ENCODE assay signal across 9 mouse cellular contexts in genomic region chr15:9435534-9436180, GRCm38 (mm10). TPM values are rescaled to one million over a fixed set of nuclear protein-coding genes. Genes with fewer than 3 reads are reported as not detected.
DNase-seq lines count a peak whose midpoint lies in the region; ATAC-seq and TF ChIP-seq lines count a peak whose summit lies in the region.
"Had no signal": no experiment of that assay in that cellular context is flagged by ENCODE, and none has a peak within 500 bp of the region (broad histone marks: within the 10 kb centered on the region; RNA-seq: fewer than 3 reads in every experiment).

Capsl (plus strand) TSS chr15:9436028.

- H3K4me2 ChIP-seq in heart, embryonic 16.5 days (ENCODE audit: low read depth, low read length): peak within 1 kb of the TSS; percentile 21
- H3K4me2 ChIP-seq in embryonic facial prominence, embryonic 11.5 days (ENCODE audit: low read depth, low read length): no peak within 1 kb of the TSS
- peak within 1 kb of the TSS; percentile 32 for H3K4me2 ChIP-seq in hindbrain, postnatal 0 days (ENCODE audit: low read depth, low read length)
- peak within 1 kb of the TSS; percentile 33 for H3K4me2 ChIP-seq in lung, embryonic 15.5 days
- H3K4me2 ChIP-seq: neural tube, embryonic 12.5 days had no signal

- no peak for DNase-seq in heart, adult 9 months (ENCODE audit: low spot score in 2 of 2)
- peak; percentile 66 for DNase-seq in embryonic facial prominence, embryonic 11.5 days (ENCODE audit: low spot score)
- peak; percentile 75 for DNase-seq in hindbrain, postnatal 0 days (ENCODE audit: low spot score)
- DNase-seq in layer of hippocampus, postnatal 25 days (ENCODE audit: extremely low spot score in 1 of 2, low spot score in 1 of 2): peak; percentile 50 to 87
- peak; percentile 53 for DNase-seq in ovary, postnatal 14 days (ENCODE audit: low spot score)
- peak; percentile 69 for DNase-seq in urinary bladder, postnatal 25 days (ENCODE audit: low spot score)

- H3K27me3 ChIP-seq in heart, embryonic 16.5 days (ENCODE audit: control insufficient read depth, insufficient read depth, low read length): no peaks in the 10 kb centered on the region
- no peaks in the 10 kb centered on the region for H3K27me3 ChIP-seq in embryonic facial prominence, embryonic 11.5 days (ENCODE audit: control insufficient read depth, insufficient read depth, low read length)
- no peaks in the 10 kb centered on the region for H3K27me3 ChIP-seq in hindbrain, postnatal 0 days (ENCODE audit: insufficient read depth, low read length)
- no peaks in the 10 kb centered on the region for H3K27me3 ChIP-seq in lung, embryonic 15.5 days
- H3K27me3 ChIP-seq: neural tube, embryonic 12.5 days had no signal

- no peaks in the 10 kb centered on the region for H3K4me1 ChIP-seq in heart, embryonic 16.5 days (ENCODE audit: control insufficient read depth, insufficient read depth, low read length)
- H3K4me1 ChIP-seq in embryonic facial prominence, embryonic 11.5 days (ENCODE audit: control insufficient read depth, insufficient read depth, low read length): no peaks in the 10 kb centered on the region
- H3K4me1 ChIP-seq in hindbrain, postnatal 0 days (ENCODE audit: insufficient read depth, low read length): no peaks in the 10 kb centered on the region
- H3K4me1 ChIP-seq in lung, embryonic 15.5 days: no peaks in the 10 kb centered on the region
- H3K4me1 ChIP-seq: neural tube, embryonic 12.5 days had no signal

- no peak for ATAC-seq in heart, embryonic 16.5 days (replicated peaks; ENCODE audit: extremely low read depth, insufficient read depth, low FRiP score)
- ATAC-seq in embryonic facial prominence, embryonic 11.5 days (replicated peaks; ENCODE audit: insufficient number of reproducible peaks, low FRiP score, low TSS enrichment, low read depth): no peak
- peak; percentile 92 for ATAC-seq in hindbrain, postnatal 0 days
- ATAC-seq in lung, embryonic 15.5 days (ENCODE audit: borderline replicate concordance, extremely low read depth, low FRiP score, low TSS enrichment): peak; percentile 90; the same call in 1 of the 2 replicates

- H3K27ac ChIP-seq in heart, embryonic 16.5 days (ENCODE audit: low read length): no peak within 1 kb of the TSS
- H3K27ac ChIP-seq in embryonic facial prominence, embryonic 11.5 days (replicated peaks; ENCODE audit: low read depth, low read length): no peak within 1 kb of the TSS
- H3K27ac ChIP-seq in hindbrain, postnatal 0 days: no peak within 1 kb of the TSS
- no peak within 1 kb of the TSS for H3K27ac ChIP-seq in lung, embryonic 15.5 days
- H3K27ac ChIP-seq: neural tube, embryonic 12.5 days had no signal

- H3K9me3 ChIP-seq in heart, embryonic 16.5 days (replicated peaks; ENCODE audit: control insufficient read depth, low read length): no peaks in the 10 kb centered on the region
- no peaks in the 10 kb centered on the region for H3K9me3 ChIP-seq in embryonic facial prominence, embryonic 11.5 days (replicated peaks; ENCODE audit: control insufficient read depth, low read length)
- H3K9me3 ChIP-seq in hindbrain, postnatal 0 days (ENCODE audit: low read length): no peaks in the 10 kb centered on the region
- H3K9me3 ChIP-seq in lung, embryonic 15.5 days: no peaks in the 10 kb centered on the region
- H3K9me3 ChIP-seq: neural tube, embryonic 12.5 days had no signal

- WGBS in heart, embryonic 16.5 days: 47% methylated on average over 12 of the region's 12 CpGs
- WGBS in embryonic facial prominence, embryonic 11.5 days: 50% methylated on average over 12 of the region's 12 CpGs
- 49% methylated on average over 12 of the region's 12 CpGs for WGBS in hindbrain, postnatal 0 days
- WGBS in lung, embryonic 15.5 days: 38% methylated on average over 12 of the region's 12 CpGs

- no peak within 1 kb of the TSS for H3K9ac ChIP-seq in heart, embryonic 16.5 days (ENCODE audit: low read length)
- H3K9ac ChIP-seq in embryonic facial prominence, embryonic 11.5 days (replicated peaks; ENCODE audit: low read length): no peak within 1 kb of the TSS
- no peak within 1 kb of the TSS for H3K9ac ChIP-seq in hindbrain, postnatal 0 days (replicated peaks; ENCODE audit: low read length)
- no peak within 1 kb of the TSS for H3K9ac ChIP-seq in lung, embryonic 15.5 days
- H3K9ac ChIP-seq: neural tube, embryonic 12.5 days had no signal

- 0 out of 2 replicates have a peak within 1 kb of the TSS, but pooled peaks have one; percentile 3 for H3K4me3 ChIP-seq in heart, embryonic 16.5 days (ENCODE audit: low read length)
- no peak within 1 kb of the TSS for H3K4me3 ChIP-seq in embryonic facial prominence, embryonic 11.5 days (ENCODE audit: low read depth, low read length)
- peak within 1 kb of the TSS; percentile 17 for H3K4me3 ChIP-seq in hindbrain, postnatal 0 days (ENCODE audit: low read length)
- peak within 1 kb of the TSS; percentile 11; the same call in 1 of the 2 replicates for H3K4me3 ChIP-seq in lung, embryonic 15.5 days
- H3K4me3 ChIP-seq: neural tube, embryonic 12.5 days had no signal

- TF ChIP-seq CTCF in hindbrain, postnatal 0 days (IDR thresholded peaks at IDR 0.05; ENCODE audit: low read depth): no peak

- H3K36me3 ChIP-seq in heart, embryonic 16.5 days (ENCODE audit: control insufficient read depth, insufficient read depth): no peaks in the 10 kb centered on the region
- H3K36me3 ChIP-seq in embryonic facial prominence, embryonic 11.5 days (replicated peaks; ENCODE audit: control insufficient read depth, insufficient read depth, low read depth, low read length): no peaks in the 10 kb centered on the region
- no peaks in the 10 kb centered on the region for H3K36me3 ChIP-seq in hindbrain, postnatal 0 days (ENCODE audit: insufficient read depth, low read length)
- no peaks in the 10 kb centered on the region for H3K36me3 ChIP-seq in lung, embryonic 15.5 days
- H3K36me3 ChIP-seq: neural tube, embryonic 12.5 days had no signal

RNA-seq across cellular contexts. Expression of gene Capsl, which starts in this region (rescaled TPM):
- 1.7 and 2.1 TPM in 2 replicates for polyA plus RNA-seq in heart, embryonic 16.5 days (2015; fragmentation: Nextera tagmentation; extraction: Ambion mirVana)
- 1.4 and 2.4 TPM in 2 replicates for polyA plus RNA-seq in embryonic facial prominence, embryonic 11.5 days (2014; fragmentation: Nextera tagmentation; extraction: Ambion mirVana)
- total RNA-seq in hindbrain, postnatal 0 days (2014; rRNA removed): 3.8 and 4.8 TPM in 2 replicates
- polyA plus RNA-seq in hindbrain, postnatal 0 days (2015; fragmentation: Nextera tagmentation; extraction: Ambion mirVana): 8.3 and 9.2 TPM in 2 replicates
- total RNA-seq in layer of hippocampus, postnatal 25 days (2021): 1 to 10 TPM; 2.3 to 2.5 TPM
- 9.0 and 11.4 TPM in 2 replicates for polyA plus RNA-seq in lung, embryonic 15.5 days (2015; fragmentation: Nextera tagmentation; extraction: Ambion mirVana)

Comparison
In these comparisons a context has a peak if more than half of its experiments do, and no peak if none do; other contexts are left out.
1. ATAC-seq: peak in hindbrain, postnatal 0 days (single experiment) and lung, embryonic 15.5 days (single experiment); none in heart, embryonic 16.5 days (single experiment) and embryonic facial prominence, embryonic 11.5 days (single experiment).
2. DNase-seq: peak in embryonic facial prominence, embryonic 11.5 days (single experiment), hindbrain, postnatal 0 days (single experiment), layer of hippocampus, postnatal 25 days (2 of 2), ovary, postnatal 14 days (single experiment) and urinary bladder, postnatal 25 days (single experiment); none in heart, adult 9 months (0 of 2).